Mouse (Mus musculus): ENCODE data around the gene Klf13.

Gene Klf13

DNA sequence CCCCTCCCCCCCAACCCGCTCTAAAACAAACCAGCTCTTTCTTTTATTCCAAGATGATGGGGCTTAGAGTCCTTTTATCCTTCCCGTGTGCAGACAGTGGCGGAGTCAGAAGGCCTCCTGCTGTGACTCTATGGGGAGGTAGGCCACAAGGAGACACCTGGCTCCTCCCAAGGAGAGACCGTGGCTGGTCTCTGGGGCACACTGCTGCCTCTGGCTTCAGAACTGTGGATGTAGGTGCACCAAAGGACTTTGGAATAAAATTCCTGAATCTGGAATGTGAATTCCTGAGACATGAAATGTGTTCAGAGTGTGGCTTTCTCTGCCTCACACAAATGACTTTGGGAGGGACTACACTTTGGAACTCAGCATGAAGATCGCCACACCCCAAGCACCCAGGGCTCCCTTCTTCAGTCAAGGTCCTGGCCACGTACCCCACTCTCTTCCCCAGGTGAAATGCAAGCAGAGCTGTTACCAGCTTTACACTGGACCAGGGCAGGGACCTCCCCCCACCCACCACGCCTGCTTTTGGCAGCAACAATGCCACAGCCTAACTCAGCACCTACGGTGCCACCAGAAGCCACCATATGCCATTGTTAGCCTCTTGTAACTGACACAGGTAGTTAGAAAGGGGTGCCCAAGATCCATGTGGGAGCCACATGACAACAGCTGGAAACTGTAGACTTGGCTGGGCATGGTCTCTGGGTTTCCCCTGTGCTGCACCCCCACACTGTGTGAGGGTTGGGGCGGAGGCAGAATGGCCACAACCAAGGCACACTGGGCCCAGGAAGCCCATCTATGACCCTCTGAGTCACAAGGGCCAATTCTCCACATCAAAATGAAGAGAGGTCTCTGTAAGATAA lies 49.4 kb downstream of the Klf13 start:
- DNase-seq (ENCODE audit: extremely low spot score, low read depth, low spot score) = no peak

DNA sequence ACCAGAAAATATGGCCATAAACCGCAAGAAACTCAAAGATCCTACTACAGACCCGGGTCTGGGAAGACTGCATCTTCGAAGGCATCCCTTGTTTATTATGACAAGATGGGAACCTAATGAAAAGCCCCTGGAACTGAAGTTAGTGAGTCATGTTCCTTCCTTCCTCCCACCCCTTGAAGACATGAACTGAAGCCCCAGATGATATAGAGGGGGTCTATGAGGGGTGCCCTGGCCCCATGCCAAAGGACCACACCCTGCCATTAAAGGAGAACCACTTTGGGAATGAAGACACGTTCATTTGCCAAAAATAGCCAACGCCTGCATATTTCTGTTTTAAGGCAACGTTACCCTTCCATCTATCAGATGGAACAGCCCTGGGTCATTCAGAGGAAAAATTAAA lies 50.0 kb downstream of the Klf13 start:
- no peak for DNase-seq (ENCODE audit: extremely low spot score, low read depth, low spot score)

DNA sequence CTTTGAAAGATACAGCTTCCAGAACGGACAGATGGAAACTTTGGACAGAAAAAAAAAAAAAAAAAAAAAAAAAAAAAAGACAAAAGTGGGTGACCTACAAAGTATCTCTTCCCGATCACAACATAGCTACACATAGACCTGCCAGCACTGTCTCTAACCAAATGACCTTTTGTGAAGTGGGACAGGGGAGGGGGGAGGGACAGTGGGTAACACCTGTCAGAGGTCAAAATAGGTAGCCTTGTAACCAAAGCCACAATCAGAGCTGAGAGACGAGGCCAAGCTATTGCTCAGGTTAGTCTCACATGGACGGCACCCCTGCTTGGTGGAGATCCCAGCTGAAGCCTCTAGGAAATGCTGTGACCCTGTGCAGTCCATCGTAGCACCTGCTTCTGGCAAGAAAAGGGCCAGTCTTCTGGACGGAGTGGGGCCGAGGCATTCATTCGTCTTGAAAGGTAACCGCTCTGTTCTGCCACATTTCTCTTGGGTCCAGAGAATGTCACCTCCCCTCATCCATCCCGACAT lies 51.1 kb downstream of the Klf13 start:
- no peak for DNase-seq (ENCODE audit: extremely low spot score, low read depth, low spot score)

DNA sequence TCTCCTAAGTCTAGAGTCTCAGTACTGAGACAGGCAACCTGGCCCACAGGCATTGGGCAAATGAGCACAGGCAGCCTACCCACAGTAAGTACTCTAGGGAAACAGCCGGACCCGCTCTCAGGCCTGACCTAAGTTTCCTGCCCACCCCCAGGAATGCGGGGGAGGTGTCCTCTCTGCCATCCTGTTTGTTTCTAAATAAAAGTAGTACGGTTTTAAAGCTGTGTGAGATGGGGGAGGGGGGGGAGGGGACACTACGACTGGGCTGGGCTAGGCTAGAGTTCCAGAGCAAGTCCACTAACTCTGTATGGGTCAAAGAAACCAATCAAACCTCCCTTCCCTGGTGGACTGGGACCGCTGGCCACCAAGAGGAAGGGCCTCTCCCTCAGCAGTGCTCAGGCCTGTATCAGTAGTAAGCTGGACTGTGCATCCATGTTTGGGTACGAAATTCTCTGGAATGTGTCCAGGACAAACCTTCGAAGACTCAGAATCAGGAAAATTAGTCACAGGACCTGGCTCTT lies 51.6 kb downstream of the Klf13 start:
- no peak for DNase-seq (ENCODE audit: extremely low spot score, low read depth, low spot score)

DNA sequence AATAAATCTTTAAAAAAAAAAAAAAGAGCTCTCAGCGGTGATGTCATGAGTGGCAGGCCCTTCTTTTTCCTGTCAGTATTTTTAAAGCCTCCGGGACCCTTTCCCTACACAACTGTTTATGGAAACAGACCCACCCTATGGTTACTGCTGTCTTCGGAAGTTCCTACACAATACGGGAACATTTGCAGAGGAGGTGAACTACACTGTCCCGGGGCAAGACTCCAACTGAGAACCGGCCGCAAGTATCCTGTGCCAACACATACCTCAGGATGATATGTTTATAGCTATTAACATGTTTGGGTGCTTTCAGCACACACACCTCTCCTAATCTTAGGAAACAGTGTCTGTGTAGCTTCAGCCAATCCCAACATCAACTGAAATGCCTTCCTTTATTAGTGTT lies 53.7 kb downstream of the Klf13 start:
- no peak for DNase-seq (ENCODE audit: extremely low spot score, low read depth, low spot score)

DNA sequence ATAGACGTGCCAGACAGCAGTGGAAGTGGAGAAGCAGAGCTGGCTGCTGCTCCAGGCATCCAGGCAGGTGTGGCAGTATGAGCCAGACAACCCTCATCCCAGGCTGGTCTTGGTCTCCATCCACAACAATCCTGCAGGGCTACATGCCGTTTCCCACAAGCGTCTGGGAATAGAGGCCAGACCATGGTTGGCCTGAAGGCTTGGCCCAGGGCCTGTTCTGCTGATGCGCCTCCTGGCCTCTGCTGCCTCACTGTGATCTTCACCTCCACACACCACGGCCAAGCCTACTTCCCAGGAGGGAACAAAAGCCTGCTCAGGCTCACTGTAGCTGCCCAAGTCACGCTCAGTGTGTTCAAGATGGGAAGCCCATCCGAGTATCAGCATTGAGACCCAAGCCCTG lies 56.0 kb downstream of the Klf13 start:
- DNase-seq (ENCODE audit: extremely low spot score, low read depth, low spot score) = no peak

DNA sequence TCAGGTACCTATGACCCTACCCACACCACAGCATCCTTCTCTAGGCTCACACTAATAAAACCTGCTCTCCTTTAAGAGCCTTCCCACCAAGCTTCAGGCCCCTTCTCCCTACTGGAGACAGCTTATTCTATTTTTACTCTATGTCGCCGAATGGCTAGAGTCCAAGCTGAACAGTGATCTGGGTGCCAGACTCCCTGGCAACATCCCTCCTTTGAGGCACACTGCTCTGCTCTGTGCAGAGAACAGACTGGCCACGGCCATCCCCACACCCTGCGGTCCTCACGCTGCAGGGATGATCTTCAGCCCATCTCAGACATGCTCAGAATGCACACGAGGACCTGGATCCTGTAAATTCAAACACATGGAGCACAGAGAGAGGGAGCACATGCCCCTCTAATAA lies 59.1 kb downstream of the Klf13 start:
- no peak for DNase-seq (ENCODE audit: extremely low spot score, low read depth, low spot score)

DNA sequence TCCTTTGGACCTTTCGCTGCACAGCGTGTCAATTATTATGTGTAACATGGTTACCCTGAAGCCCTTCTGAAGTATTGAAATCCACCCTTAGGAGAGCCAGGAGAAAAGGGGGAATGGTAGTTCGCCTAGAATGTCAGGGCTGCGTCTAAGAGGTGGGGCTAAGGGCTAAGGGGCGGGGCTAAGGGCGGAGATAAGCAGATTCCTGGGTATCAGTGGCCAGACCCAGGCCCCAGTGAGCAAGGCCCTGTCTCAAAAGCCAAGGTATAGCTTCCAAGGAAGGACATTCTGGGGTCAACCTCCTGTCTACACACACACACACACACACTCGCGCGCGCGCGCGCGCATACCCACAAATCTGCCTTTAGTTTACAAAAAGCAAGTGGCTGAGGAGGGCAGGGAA lies 61.1 kb downstream of the Klf13 start:
- no peak for DNase-seq (ENCODE audit: extremely low spot score, low read depth, low spot score)

DNA sequence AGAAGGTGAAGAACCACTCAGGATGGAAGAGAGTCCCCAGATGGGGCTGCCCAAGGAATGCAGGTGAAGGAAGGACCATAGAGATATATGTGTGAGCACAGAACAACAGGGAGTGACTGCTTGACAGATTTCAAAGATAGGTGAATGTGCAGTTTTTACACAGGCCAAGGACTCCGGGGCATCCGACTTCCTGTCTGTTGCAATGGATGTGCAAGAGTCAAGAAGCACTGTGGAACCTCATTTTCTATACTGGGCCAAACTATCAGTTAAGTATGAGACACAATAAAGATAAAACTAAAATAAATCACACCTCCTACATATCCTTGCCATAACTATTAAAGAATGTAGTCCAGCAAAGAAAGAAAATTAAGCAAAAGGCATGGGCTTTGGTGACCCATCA lies 62.1 kb downstream of the Klf13 start:
- no peak for DNase-seq (ENCODE audit: extremely low spot score, low read depth, low spot score)

DNA sequence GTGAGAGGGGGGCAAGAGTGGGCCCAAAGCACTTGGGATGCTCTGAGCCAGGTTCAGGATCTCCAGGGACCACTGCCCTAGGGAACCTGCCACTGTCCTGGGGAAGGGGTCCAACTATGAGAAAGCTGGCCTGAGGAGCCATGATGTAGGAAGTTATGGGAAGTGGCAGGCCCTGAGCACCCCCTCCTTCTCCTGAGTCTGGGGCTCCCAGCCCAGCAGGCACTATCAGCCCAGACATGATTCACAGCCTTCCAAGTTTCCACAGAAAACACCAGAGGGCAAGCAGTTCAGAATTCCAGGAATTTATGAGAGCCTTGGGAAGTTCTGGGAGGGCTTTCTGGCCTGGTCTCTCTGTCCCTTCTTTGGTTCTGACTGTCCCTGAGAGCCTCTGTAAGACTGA lies 63.0 kb downstream of the Klf13 start:
- no peak for DNase-seq (ENCODE audit: extremely low spot score, low read depth, low spot score)

DNA sequence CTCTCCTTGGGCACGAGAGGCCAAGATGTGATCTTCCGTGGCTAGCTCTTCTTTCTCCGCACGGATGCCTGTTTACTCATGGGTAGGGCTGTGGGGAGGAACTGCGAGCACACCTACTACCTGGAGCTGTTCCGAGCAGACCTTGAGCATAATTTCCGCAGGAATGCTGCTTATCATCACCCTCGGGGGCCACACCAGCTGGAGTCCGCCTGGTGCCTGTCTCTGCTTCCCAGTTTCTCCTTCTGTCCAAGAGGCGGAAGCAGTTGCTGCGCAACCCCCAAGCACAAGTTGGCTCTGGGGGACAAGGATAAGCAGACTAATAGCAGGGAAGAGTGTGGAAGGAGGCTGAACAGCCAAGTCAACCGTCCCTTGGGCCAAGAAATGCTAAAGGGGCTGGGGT lies 64.8 kb downstream of the Klf13 start:
- no peak for DNase-seq (ENCODE audit: extremely low spot score, low read depth, low spot score)

DNA sequence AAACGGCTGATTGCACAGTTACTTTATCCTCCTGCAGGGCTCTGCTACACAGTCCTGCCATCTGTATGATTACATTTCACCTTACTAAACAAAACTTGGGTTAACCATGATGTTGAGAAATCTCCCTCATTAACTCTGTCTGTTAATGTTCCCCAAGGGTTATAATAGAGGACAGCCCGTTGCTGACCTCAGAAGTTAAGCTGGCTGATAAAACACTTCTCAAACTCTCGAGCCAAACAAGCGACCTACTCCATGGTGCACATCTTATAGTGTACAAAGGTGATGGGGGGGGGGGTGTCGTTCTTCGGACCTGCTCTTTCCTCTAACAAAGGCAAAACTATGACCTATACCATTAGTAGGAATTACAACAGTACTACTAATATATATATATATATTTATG lies 67.0 kb downstream of the Klf13 start:
- no peak for DNase-seq (ENCODE audit: extremely low spot score, low read depth, low spot score)

DNA sequence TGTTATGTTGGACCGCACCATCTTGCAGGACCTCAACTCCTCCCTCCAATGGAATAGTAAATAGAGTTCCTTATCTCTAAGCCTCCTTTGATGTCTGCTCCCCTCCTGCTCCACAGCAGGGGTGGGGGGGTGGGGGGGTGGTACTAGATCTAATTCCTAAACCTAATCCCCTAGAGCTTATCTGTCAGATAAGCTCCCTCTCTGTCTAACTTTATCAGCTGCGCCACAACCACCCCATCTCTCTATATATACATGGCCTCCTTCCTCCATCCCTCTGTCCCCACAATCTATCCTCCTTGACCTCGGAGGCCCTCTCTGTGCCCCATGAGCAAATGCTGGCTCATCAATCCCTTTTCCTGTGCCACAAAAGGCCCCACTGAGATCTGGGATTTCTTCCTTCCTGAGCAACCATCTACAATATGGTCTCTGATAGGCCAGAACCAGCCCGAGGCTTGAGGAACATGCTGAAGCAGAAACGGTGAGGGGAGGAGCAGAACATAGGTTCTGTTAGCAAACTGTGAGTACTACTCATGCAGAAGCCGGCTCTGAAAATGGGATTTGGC lies 70.3 kb downstream of the Klf13 start:
- DNase-seq (ENCODE audit: extremely low spot score, low read depth, low spot score) = no peak

DNA sequence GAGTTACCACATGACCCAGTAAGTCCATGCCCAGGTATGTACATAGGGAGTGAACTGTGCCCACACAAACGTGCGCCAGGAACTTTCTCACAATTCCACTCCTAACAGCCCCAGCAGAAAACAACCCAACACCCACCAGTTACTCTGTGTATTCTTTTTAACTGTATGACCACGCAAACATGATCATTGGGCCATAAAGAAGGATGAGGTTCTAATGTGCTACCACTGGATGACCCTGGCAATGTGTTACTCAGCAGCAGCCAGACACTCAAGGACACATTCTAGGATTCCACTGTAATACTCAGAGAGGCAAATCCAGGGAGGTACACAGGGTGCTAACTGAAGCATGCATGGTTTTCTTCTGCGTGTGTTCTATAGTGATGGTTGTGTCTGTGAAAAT lies 72.8 kb downstream of the Klf13 start:
- no peak for DNase-seq (ENCODE audit: extremely low spot score, low read depth, low spot score)

DNA sequence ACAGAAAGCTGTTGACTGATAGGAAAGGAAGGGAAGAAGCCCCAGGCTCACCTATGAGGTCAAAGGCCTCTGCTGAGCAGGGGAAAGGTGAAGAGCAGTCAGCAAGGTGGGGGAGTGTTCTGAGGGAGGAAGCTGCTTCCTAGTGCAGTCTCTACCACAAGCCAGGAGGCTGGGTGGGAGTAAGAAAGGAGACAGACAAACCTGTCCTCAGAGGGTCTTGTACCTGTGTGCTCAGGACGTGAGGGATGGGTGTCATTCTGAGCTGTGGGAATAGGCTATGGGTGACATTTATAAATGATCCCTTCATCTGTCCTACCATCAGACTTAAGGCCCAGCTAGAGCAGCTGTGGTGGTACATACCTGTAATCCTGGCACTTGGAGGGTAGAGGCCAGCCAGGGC lies 75.7 kb downstream of the Klf13 start:
- no peak for DNase-seq (ENCODE audit: extremely low spot score, low read depth, low spot score)

DNA sequence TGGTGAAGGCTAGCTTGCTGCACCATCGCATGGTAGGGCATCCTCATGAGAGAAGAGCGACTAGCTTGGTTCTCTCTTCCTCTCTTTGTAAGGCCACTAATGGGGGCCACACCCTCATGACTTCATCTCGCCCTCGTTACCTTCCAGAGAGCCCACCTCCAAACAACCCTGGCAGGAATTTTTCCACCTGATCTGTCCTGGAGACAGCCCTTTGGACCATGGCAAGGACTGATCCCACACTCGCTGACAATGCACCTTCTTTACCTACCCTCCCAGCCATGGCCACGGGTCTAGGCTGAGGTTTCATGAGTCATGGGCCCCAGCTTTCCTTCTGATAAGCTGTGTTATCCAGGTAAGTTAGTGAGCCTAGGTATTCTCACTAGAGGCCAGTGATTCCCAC lies 77.6 kb downstream of the Klf13 start:
- DNase-seq (ENCODE audit: extremely low spot score, low read depth, low spot score) = no peak

DNA sequence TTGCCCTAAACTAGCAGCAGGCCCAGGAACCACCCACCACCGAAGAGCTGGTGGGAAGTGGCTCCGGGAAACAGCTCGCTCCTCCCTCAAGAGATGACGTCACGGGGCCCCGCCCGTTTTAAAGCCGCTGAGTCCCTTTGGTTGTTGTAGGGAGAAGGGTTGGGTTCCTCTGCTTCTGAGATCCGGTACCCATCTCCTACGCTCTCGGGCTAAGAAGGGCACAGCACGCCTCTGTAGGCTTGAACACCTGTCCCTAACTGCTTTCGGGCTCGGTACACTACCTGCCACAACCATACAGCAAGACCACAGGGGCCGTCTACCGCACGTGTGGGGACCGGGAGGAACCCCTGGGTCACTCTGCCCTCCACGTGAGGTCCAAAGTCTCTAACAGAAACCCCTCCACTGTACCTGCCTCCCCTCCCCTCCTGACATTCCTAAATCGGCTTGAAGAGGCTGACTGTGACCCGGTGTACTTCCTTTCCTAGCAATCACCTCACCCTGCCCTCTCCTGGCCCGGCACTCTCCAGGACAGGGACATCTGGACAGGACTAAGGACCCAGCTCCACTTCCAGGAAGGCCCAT lies 80.1 kb downstream of the Klf13 start:
- peak; percentile 33 for DNase-seq (ENCODE audit: extremely low spot score, low read depth, low spot score)

DNA sequence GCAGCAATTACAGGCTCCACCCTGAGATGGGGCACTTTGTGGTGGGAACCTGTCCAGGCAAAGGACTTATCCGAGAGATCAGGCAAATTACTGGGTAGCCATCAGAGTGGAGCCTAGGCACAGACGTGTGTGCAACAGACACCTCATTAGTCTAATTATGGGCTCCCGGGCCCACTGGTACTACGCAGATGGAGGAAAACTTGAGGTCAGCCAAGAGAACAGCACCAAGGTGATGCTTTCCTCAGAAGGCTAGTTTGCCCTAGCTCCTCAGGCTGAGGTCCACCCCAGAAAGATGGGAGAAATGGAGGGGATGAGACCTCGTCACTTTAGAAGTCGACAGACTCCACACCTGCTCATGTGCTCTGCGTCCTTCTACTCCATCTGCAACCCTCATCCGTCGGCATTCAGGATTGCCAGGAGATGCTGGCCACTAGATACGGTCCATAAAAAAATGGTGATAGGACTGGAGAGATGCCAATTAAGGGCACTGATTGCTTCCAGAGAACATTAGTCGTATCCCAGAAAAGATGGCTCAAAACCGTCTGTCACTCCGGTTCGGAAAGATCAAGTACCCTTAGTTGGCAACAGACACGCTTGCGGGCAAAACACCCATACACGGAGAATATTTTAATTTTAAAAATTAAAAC lies 80.8 kb downstream of the Klf13 start:
- DNase-seq (ENCODE audit: extremely low spot score, low read depth, low spot score) = no peak

DNA sequence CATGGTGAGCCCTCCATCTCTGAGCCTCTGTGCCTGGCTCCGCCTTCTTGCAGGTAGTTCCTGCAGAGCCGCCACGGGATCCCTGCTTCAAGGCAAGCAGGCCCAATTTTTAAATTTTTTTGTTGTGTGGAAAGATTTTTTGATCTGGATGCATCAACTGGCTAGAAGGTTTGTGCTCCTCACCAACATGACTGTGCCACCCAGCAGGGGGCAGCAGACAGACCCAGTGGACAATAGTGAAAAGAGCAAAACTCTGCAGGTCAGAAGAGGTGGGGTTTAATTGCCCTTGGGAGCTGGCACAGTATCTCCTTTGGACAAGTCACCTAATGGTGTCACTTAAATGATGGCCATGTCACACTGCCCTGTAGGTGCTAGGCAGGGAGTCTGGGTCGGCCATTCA lies 83.4 kb downstream of the Klf13 start:
- DNase-seq (ENCODE audit: extremely low spot score, low read depth, low spot score) = no peak

DNA sequence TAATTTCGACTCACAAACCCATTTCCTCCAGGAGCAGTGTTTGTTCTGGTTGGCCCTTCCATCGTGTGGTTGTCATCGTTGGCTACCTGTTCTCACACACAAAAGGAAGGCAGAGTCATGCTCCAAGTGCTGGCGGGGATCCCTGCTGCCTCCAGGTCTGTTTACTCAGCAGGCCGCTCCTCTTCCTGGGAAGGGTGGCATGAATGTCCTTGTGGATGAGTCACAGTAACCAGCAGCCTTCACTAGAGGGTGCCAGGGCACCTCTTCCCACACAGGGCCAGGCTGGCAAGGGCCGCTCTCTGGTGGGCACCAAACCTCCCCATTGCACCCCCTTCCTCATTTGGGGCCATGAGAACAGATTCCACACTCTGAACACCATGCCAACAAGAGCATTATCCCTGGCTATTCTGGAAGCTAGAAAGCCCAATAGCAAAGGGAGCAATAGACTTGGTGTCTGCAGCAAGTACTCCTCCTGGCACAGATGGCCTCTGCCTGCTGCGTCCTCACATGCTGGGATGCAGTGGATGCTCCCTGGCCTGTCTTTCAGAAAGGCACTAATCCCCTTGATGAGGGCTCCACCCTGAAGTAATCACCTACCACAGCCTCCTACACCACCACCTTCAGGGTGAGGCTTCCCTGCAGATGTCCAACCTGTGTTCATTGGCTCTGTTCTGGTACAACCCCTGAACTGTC lies 86.7 kb downstream of the Klf13 start:
- DNase-seq (ENCODE audit: extremely low spot score, low read depth, low spot score) = no peak
